Mouse (Mus musculus) cortical plate, adult 2 months (tissue): Measurements from ENCODE around the gene Sgo1.

Experiments used
- CTCF ChIP-seq: fragments of 200-500 bp; IDR thresholded peaks from 2 replicates; pipeline ENCODE4 v1.5.1; 2011; ENCODE audit warnings: mild to moderate bottlenecking, control low read depth, low read length; ENCODE audit not compliant: insufficient read depth; ENCODE audit errors: extremely low read depth
- POLR2A ChIP-seq: fragments of 200-500 bp; IDR thresholded peaks from 2 replicates; pipeline ENCODE4 v1.6.1; 2011; ENCODE audit warnings: mild to moderate bottlenecking, low read length, control low read depth; ENCODE audit not compliant: insufficient read depth; ENCODE audit errors: extremely low read depth

DNA sequence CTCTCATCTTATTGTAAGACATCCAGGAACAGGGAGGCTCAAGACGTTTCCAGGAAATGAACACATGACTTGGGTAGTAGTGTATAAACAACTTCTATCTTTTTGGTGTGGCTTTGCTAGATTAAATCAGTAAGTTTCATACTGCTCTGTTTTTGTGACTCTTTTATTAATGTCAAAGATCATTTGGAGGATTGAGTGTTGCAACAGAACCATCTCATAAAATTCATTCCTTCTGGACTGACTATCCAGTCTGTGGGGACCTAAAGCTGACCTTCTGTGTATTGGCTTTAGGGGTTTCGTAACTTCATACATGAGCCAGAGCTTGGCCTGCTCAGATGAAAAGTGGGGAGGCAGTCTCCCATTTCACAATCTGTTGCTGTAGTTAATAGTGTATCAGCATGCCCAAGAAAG is 38.9 kb downstream of the Sgo1 start:
- no peak for TF ChIP-seq CTCF
- no peak for TF ChIP-seq POLR2A
